Mouse (Mus musculus): Measurements from ENCODE around the gene Nup214.

DNA sequence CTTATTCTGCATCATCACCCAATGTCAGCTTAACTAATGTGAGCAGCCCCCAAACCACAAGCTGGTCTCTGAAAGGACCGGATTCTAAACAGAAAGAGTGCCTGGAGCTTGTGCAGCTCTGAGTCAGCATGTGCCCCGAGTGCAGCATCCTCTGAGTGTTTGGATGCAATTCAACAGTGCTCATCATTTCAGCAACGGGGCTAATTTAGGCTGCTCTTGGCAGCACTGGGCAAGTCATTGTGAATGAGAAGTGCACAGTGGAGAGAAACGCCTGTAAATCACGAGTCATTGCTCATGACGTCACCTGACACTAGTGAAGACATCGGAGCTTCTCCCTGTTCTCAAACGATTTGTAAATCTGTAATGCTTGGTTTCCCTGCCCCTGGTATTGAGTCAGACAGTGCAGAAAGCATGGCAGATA is 64.4 kb downstream of the Nup214 start:
- no peak for TF ChIP-seq CTCF (IDR thresholded peaks at IDR 0.05; ENCODE audit: control insufficient read depth, insufficient read depth, insufficient read length)
- TF ChIP-seq MAX (IDR thresholded peaks at IDR 0.05): no peak
